Mouse (Mus musculus) embryonic facial prominence, embryonic 13.5 days (tissue): Measurements from ENCODE around the gene Fam57b. TPM values are rescaled to one million over a fixed set of nuclear protein-coding genes. Genes with fewer than 3 reads are reported as not detected.
"Not testable (repeated sequence)": the region's sequence is repeated elsewhere in the genome, so short reads cannot be mapped to it uniquely, and the experiment has no call there.

Experiments used
- ATAC-seq: fragments of 200-750 bp; cut with Nextera tagmentation; 2 replicates; pipeline ENCODE4 v1.8.0; 2017; ENCODE audit warnings: low read depth; ENCODE audit not compliant: insufficient number of reproducible peaks, insufficient read depth, low FRiP score, low TSS enrichment
- H3K27ac ChIP-seq: fragments of 300-500 bp; sonication (generic); 2 replicates; pipeline ENCODE4 v1.5.1; 2015; ENCODE audit warnings: moderate library complexity, mild to moderate bottlenecking, inconsistent platforms
- H3K27me3 ChIP-seq: fragments of 300-500 bp; sonication (generic); 2 replicates; pipeline ENCODE4 v1.6.1; 2015; ENCODE audit warnings: mild to moderate bottlenecking, inconsistent platforms
- H3K36me3 ChIP-seq: fragments of 300-500 bp; sonication (generic); 2 replicates; pipeline ENCODE4 v1.6.1; 2015; ENCODE audit warnings: mild to moderate bottlenecking, inconsistent platforms
- H3K4me1 ChIP-seq: fragments of 300-500 bp; sonication (generic); 2 replicates; pipeline ENCODE4 v1.6.1; 2015; ENCODE audit warnings: inconsistent platforms
- H3K4me2 ChIP-seq: fragments of 300-500 bp; sonication (generic); 2 replicates; pipeline ENCODE4 v1.6.1; 2015; ENCODE audit warnings: moderate library complexity, mild to moderate bottlenecking, inconsistent platforms
- H3K4me3 ChIP-seq: fragments of 300-500 bp; sonication (generic); 2 replicates; pipeline ENCODE4 v1.5.1; 2015; ENCODE audit warnings: mild to moderate bottlenecking, inconsistent platforms
- H3K9ac ChIP-seq: fragments of 300-500 bp; sonication (generic); 2 replicates; pipeline ENCODE4 v1.6.1; 2015; ENCODE audit warnings: mild to moderate bottlenecking, inconsistent platforms
- H3K9me3 ChIP-seq: fragments of 300-500 bp; sonication (generic); 2 replicates; pipeline ENCODE4 v1.6.1; 2016; ENCODE audit warnings: inconsistent platforms
- WGBS: fragments of 180-500 bp; shearing (Covaris S2); methylation state at CpG from one replicate; pipeline ENCODE4 v1.1.7; 2015; ENCODE audit warnings: mixed read lengths; 5-methylcytosine and 5-hydroxymethylcytosine counted together
- polyA plus RNA-seq: library from polyadenylated mRNA; unstranded; fragments of >200 nt; fragmentation: Nextera tagmentation; extraction: Ambion mirVana; gene quantifications from 2 replicates; pipeline ENCODE4 v1.2.1, GENCODE M21; 2015

Fam57b gene
- polyA plus RNA-seq, 1 experiment from 2014 or later = 0.70 TPM

DNA sequence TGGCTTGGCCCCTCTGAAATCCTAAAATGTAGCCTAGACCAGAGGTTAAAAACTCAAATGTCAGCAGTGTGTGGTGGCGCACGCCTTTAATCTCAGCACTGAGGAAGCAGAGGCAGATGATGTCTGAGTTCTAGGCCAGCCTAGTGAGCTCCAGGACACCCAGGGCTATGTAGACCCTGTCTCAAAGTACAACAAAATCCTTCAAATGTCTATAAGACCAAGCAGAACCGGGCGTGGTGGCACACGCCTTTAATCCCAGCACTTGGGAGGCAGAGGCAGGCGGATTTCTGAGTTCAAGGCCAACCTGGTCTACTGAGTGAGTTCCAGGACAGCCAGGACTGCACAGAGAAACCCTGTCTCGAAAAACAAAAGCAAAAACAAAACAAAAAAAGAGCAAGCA, 18.4 kb upstream of the Fam57b start:
- H3K27me3 ChIP-seq, H3K4me3 ChIP-seq, ATAC-seq, H3K27ac ChIP-seq, H3K4me2 ChIP-seq, H3K9ac ChIP-seq, H3K9me3 ChIP-seq: not testable (repeated sequence)
- Histone ChIP-seq H3K4me1 (peaks cover 47% of the 10 kb centered on the region), H3K36me3 (peaks cover 11% of the 10 kb centered on the region)
- WGBS = 92% methylated on average over 7 of the region's 7 CpGs

DNA sequence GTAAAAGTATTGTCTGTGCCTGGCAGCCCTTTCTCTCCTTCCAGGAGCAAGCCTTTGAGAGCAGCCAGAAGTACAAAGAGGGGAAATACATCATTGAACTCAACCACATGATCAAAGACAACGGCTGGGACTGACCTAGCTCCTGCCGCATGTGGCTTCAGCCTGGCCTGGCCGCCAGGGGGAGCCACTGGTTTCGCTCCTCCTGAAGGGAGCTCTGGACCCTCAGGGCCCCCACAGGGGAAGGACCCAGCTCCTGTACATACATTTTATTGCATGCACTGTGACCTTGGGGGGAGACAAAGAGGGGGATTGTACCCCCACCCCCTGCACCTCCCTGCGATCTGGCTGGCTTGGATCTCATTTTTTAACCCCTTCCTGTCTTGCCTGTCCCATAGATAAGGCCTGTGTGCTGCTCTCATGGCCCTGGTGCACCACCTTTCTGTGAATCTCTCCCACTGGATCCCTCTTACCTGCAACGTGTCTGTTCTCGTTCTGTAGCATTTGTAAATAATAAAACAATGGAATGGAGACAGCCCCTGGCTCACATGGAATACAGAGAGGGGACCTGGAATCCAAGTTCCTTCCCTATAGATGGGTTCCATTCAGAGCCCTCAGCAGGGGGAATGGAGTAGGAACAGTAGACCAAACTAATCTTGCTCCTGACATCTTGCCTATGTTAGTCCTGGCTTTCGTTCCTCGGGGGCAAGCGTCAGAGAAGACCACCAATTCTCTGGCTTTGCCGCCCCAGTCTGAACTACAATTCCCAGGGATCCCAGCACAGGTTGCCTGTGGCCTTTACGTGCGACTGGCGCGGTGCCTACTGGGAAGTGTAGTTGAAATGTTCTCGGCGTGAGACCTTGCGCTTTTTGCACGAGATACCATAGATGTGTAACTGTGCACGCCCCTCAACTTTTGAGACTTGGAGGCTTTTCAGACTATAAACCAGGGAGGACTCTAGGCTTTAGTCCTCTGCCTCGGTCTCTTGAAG, 17.2 kb upstream of the Fam57b start:
- ATAC-seq = 0 out of 2 replicates have a peak, but pooled peaks have one; percentile 26
- peak overlapping the region; percentile 47 for H3K4me3 ChIP-seq
- under 1% methylated on average over 21 of the region's 21 CpGs for WGBS
- H3K4me1 ChIP-seq = peaks cover 45% of the 10 kb centered on the region
- peak overlapping the region; percentile 73 for H3K9ac ChIP-seq
- H3K36me3 ChIP-seq = peaks cover 23% of the 10 kb centered on the region
- peak overlapping the region; percentile 81 for H3K27ac ChIP-seq
- H3K9me3 ChIP-seq = no peaks in the 10 kb centered on the region
- H3K4me2 ChIP-seq = peak overlapping the region; percentile 87
- no peaks in the 10 kb centered on the region for H3K27me3 ChIP-seq

DNA sequence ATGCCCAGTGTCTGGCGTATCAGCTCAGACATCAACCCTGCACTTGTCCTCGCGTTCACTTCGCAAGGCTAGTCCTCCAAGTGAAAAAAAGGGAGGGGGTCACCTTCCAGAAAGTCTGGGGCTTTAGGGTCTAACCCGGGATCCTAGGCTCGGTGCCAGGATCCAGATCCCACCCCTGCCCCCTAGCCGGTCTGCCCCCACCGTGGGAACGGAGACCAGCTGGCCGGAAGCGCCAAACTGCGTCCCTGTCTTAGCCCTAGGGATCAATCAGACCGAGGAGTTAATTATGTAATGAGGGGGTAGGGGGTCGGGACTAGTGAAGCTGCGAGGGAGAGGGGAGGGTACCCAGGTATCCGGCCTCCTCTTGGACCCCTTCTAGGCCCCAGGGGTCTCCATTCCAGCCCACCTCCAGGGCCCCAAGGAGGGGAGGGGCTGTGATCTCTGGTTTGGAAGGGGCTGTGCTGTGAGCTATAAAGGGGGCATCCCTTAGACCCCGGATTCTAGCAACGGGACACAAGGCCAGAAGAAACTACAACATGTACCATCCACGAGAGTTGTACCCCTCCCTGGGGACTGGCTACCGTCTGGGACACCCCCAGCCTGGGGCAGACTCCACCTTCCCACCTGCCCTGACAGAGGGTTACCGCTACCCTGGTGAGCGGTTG, 16.4 kb upstream of the Fam57b start, which contains the start of gene Tbx6:
Tbx6 (plus strand) TSS at position 513 of the 665 bp plus-strand sequence.
- 7% methylated on average over 22 of the region's 22 CpGs for WGBS
- H3K27me3 ChIP-seq = no peaks in the 10 kb centered on the region
- peak within 1 kb of the TSS; percentile 47 for H3K4me3 ChIP-seq
- peaks cover 26% of the 10 kb centered on the region for H3K36me3 ChIP-seq
- H3K9me3 ChIP-seq = no peaks in the 10 kb centered on the region
- H3K4me1 ChIP-seq = peaks cover 39% of the 10 kb centered on the region
- H3K9ac ChIP-seq = peak within 1 kb of the TSS; percentile 73
- peak within 1 kb of the TSS; percentile 81 for H3K27ac ChIP-seq
- ATAC-seq = no peak
- H3K4me2 ChIP-seq = peak within 1 kb of the TSS; percentile 87

DNA sequence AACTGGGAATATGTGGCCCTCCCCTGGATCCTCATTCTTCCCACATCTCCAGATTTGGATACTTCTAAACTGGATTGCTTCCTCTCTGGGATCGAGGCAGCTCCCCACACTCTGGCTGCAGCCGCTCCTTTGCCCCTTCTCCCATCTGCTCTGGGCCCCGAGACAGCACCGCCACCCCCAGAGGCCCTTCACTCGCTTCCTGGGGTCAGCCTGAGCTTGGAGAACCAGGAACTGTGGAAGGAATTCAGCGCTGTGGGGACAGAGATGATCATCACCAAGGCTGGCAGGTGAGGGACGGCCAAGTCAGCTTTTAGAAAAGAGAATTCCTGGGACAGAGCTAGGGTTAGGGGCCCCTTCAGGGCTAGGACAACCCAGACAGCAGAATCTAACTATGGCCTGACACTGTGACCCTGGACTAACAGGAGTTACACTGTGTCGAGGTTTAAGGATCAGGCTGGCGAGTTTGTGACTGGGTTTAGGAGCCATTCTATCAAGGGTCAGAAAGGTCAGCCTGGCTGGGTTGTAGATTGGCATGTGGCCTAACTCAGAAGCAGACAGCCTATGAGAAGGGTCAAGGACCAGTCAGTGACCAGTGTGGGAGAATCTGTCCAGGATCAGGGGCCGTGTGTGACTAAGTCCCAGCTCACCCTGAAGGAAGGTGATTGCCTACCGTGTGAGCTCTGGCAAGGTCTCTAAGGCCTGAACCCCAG, 15.7 kb upstream of the Fam57b start:
- peak overlapping the region; percentile 87 for H3K4me2 ChIP-seq
- no peaks in the 10 kb centered on the region for H3K27me3 ChIP-seq
- H3K4me3 ChIP-seq = peak overlapping the region; percentile 47
- peaks cover 35% of the 10 kb centered on the region for H3K4me1 ChIP-seq
- peaks cover 33% of the 10 kb centered on the region for H3K36me3 ChIP-seq
- no peak overlapping the region for H3K27ac ChIP-seq
- H3K9ac ChIP-seq = peak overlapping the region; percentile 73
- no peaks in the 10 kb centered on the region for H3K9me3 ChIP-seq
- WGBS = 35% methylated on average over 11 of the region's 11 CpGs
- no peak for ATAC-seq

DNA sequence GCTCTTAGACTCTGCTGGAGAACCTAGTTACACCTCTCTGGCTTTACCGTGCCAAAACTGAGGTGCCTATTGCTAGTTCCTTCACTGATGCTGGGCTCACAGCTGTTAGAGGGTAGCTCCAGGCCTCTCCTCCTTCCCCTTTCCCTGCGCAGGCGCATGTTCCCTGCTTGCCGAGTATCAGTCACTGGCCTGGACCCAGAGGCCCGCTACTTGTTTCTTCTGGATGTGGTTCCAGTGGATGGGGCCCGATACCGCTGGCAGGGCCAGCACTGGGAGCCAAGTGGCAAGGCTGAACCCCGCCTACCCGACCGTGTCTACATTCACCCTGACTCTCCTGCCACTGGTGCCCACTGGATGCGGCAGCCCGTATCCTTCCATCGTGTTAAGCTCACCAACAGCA, 14.8 kb upstream of the Fam57b start:
- Histone ChIP-seq H3K9ac (no peak overlapping the region), H3K4me3 (no peak overlapping the region)
- ATAC-seq = no peak

DNA sequence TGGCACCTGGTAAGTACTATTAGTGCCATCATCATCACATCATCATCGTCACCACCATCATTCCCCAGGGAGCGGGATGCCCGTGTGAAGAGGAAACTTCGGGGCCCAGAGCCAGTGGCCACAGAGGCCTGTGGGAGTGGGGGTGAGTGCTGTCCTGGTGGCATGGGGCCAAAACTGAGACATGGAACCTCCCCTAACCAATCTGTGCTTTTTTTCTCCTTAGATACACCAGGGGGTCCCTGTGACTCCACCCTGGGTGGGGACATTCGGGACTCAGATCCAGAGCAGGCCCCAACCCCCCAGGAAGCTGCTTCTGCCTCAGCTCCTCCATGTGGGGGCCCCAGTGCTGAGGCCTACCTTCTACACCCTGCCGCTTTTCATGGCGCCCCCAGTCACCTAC, 13.0 kb upstream of the Fam57b start:
- Histone ChIP-seq H3K36me3 (peaks cover 59% of the 10 kb centered on the region), H3K27me3 (no peaks in the 10 kb centered on the region), H3K4me2 (no peak overlapping the region), H3K4me1 (peaks cover 20% of the 10 kb centered on the region), H3K9ac (no peak overlapping the region), H3K27ac (no peak overlapping the region), H3K9me3 (no peaks in the 10 kb centered on the region), H3K4me3 (no peak overlapping the region)
- WGBS = 89% methylated on average over 7 of the region's 7 CpGs
- no peak for ATAC-seq

More for the DNA sequence above, 14.8 kb upstream of the Fam57b start:
- Histone ChIP-seq H3K4me2 (no peak overlapping the region), H3K27ac (no peak overlapping the region; the same call in 1 of the 2 replicates), H3K4me1 (peaks cover 29% of the 10 kb centered on the region), H3K27me3 (no peaks in the 10 kb centered on the region), H3K36me3 (peaks cover 41% of the 10 kb centered on the region), H3K9me3 (no peaks in the 10 kb centered on the region)
- 86% methylated on average over 13 of the region's 13 CpGs for WGBS

DNA sequence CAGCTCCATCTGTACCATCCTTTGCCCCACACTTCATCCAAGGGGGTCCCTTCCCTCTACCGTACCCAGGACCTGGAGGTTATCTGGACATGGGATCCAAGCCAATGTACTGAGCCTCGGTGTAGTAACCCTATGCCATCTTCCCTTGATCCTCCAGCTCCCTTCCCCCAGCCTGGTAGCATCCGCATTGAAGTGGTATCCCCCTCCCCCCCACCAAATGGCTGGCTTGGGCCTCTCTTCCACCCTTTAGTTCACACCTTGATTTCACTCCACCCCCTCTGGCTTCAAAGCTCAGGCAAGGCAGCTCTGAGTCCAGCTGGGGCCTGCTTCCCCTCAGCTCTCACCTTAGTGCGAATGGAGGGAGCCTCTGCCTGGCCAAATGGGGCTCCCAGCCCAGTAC, 12.4 kb upstream of the Fam57b start:
- no peaks in the 10 kb centered on the region for H3K9me3 ChIP-seq
- no peak overlapping the region for H3K4me2 ChIP-seq
- peaks cover 65% of the 10 kb centered on the region for H3K36me3 ChIP-seq
- ATAC-seq = no peak
- 90% methylated on average over 4 of the region's 4 CpGs for WGBS
- no peak overlapping the region for H3K27ac ChIP-seq
- H3K27me3 ChIP-seq = no peaks in the 10 kb centered on the region
- no peak overlapping the region for H3K4me3 ChIP-seq
- no peak overlapping the region for H3K9ac ChIP-seq
- peaks cover 18% of the 10 kb centered on the region for H3K4me1 ChIP-seq

DNA sequence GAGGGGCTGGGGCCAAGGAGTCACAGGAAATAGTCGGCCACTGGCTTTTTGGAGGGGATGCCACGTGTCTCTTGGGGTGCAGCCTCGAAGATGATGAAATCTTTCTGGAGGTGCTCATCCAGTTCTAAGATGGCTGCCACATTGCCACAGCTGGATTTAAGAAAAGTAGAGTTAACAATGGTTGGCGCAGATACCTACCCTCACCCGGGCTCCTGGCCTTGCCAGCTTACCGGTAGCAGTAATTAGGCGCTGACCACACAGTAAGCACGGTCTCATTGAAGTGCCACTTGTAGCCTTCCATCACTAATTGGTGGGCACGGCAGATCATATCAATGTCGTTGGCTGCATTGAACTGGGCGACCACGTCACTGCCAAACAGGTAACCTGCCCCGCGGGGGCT, 11.3 kb upstream of the Fam57b start:
- H3K27me3 ChIP-seq = no peaks in the 10 kb centered on the region
- H3K27ac ChIP-seq = no peak overlapping the region
- 89% methylated on average over 14 of the region's 14 CpGs for WGBS
- ATAC-seq = no peak
- H3K4me3 ChIP-seq = no peak overlapping the region
- H3K4me1 ChIP-seq = peaks cover 21% of the 10 kb centered on the region
- H3K9ac ChIP-seq = no peak overlapping the region
- peaks cover 74% of the 10 kb centered on the region for H3K36me3 ChIP-seq
- no peak overlapping the region for H3K4me2 ChIP-seq
- H3K9me3 ChIP-seq = no peaks in the 10 kb centered on the region

DNA sequence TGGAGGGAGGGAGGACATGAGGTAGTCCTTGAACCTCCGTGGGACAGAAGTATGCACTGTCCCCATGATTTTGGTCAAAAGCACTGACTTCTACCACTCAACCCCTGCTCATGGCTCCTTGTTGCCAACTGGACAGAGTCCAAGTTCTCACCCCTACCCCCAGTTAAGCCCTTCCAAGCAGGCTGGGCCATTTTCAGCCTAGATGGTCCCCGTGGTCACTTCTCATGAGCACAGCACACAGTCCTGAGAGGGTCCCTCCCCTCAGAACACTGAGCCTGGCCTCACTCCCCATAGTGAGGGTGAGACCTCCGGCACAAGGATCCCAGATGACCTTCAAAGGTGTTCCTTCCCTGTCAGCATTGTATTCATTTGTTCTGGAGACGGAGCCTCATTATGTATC, 8.3 kb upstream of the Fam57b start:
- H3K36me3 ChIP-seq = peaks cover 67% of the 10 kb centered on the region
- 0 out of 2 replicates have a peak overlapping the region, but pooled peaks have one; percentile 16 for H3K9ac ChIP-seq
- no peak for ATAC-seq
- no peaks in the 10 kb centered on the region for H3K9me3 ChIP-seq
- no peak overlapping the region for H3K27ac ChIP-seq
- H3K4me2 ChIP-seq = no peak overlapping the region
- no peaks in the 10 kb centered on the region for H3K27me3 ChIP-seq
- no peak overlapping the region for H3K4me3 ChIP-seq
- H3K4me1 ChIP-seq = peaks cover 23% of the 10 kb centered on the region
- WGBS = 86% methylated on average over 4 of the region's 4 CpGs

DNA sequence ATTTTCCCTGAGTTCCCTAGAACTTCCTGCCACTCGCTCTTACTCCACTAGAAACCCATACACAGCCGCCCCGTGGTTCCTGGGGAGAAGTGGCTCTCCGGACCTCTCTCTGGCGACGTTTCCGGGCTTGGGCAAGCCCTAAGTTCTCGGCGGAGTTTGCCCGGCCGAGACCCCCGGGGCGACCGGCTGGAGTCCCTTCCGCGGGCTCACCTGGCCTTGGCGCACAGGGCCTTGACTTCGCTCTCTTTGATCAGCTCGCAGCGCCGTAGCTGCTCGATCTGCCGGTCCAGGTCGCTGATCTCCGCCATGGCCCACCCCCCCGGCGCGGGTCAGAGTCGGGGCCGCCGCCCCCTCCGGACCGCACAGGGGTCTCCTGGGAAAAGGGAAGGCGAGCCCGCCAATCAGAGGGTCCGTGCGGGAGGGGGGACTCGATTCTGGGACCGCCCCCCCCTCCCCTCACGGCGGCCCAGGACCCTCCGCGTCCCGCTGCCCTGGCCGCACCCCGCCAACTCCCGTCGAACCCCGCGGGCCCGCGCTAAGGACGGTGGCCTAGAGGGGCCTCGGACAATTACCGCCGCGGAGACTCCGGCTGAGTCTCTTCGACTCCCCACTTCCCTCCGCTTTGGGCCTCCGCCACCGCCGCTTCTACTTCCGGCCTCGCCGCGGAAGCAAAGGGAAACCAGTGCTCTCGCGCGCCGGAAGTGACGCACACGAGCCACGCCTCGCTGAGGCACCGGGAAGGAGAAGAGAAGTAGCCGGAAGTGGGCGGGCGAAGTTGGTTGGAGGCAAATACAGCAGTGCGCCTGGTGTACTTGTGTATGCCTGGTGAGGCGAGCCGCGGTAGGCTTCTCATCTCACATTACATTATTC, 5.4 kb upstream of the Fam57b start, which contains the start of gene Ppp4c:
Ppp4c (minus strand) TSS at position 646 of the 870 bp plus-strand sequence.
- Histone ChIP-seq H3K27me3 (no peaks in the 10 kb centered on the region), H3K9ac (peak within 1 kb of the TSS; percentile 96), H3K4me1 (peaks cover 33% of the 10 kb centered on the region), H3K4me2 (peak within 1 kb of the TSS; percentile 74), H3K27ac (peak within 1 kb of the TSS; percentile 97), H3K9me3 (no peaks in the 10 kb centered on the region), H3K36me3 (peaks cover 66% of the 10 kb centered on the region), H3K4me3 (peak within 1 kb of the TSS; percentile 94)
- ATAC-seq = peak; percentile 92
- WGBS = under 1% methylated on average over 76 of the region's 83 CpGs
